Mouse (Mus musculus): ENCODE measurements at regions not wholly inside any gene's neighbourhood (a gene's known extent, or its start where the extent isn't known, plus 50 kb on each side); places are given as distances from the start of the nearest gene placed in this dataset.

DNA sequence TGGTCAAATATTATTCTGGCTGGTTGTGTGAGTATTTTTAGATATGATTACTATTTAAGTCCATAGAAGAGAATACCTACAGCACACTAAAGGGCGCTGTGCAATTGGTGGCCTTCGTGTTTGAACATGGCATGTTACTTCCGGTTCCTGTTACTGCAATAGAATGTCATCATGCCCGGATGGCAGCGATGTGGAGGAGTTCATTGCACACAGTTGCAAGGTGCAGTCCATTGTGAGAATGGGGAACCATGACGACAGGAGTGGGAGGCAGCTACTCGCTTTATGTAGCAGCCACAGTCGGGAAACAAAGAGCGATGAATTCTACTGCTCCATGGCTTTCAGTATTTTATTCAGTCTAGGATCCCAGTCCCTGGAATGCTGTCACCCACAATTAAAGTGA lies 245.5 kb upstream of the 5930422O12Rik start:
- no peak overlapping the region for H3K27ac ChIP-seq (replicated peaks)
- ATAC-seq (ENCODE audit: low FRiP score, low TSS enrichment) (no peak), DNase-seq (ENCODE audit: low spot score) (no peak)
- TF ChIP-seq CTCF (IDR thresholded peaks at IDR 0.05; ENCODE audit: low read depth), result no peak
- H3K9ac ChIP-seq (ENCODE audit: low read length), result no peak overlapping the region
- no peaks in the 10 kb centered on the region for H3K36me3 ChIP-seq (ENCODE audit: control insufficient read depth, insufficient read depth, low read length)
- H3K27me3 ChIP-seq (ENCODE audit: control insufficient read depth, insufficient read depth, low read length), result no peaks in the 10 kb centered on the region
- WGBS, result 85% methylated on average over 9 of the region's 9 CpGs
- no peaks in the 10 kb centered on the region for H3K9me3 ChIP-seq (ENCODE audit: control insufficient read depth, low read length)
- no peaks in the 10 kb centered on the region for H3K4me1 ChIP-seq (replicated peaks; ENCODE audit: control insufficient read depth, insufficient read depth)
- H3K4me3 ChIP-seq (ENCODE audit: low read depth, low read length), result no peak overlapping the region
- no peak overlapping the region for H3K4me2 ChIP-seq (replicated peaks; ENCODE audit: low read depth)

All from stomach, postnatal 0 days (tissue).